7 mouse cellular contexts compared by ENCODE assay signal in the genomic region with DNA sequence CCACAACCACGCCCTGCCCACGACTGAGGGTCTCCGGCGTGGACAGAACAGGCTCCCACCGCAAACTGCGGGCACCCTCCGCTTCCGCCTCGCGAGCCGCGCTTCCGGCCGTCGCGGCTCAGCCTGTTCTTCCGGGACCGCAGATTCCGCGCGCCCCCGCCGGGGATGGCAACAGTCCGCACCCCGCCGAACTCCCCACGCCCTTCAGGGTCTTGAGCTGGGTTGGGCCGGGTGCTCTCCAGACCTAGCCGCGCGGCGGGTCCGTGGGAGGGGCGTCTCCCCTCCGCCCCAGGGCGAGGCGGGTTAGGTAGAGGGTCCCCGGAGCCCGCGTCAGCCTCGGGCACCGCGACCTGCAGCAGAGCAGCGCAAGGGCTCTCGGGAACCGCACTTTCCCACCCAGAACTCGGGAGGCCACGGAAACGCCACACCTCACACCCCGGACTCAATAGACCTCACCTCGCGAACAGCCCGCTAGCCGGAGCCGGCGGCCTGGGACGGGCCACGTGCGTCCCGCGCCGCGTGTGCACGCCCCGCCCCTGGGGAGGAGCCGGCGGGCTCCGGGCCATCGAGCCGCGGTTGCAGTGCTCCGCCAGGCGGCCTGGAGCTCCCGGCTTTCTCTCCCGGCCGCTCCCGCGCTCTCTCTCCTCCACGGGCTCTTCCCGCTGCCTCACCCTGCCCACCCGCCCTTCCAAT. TPM values are rescaled to one million over a fixed set of nuclear protein-coding genes. Genes with fewer than 3 reads are reported as not detected.
A peak's percentile ranks its signal among the peaks of the same experiment; 100 is the strongest.
DNase-seq lines count a peak whose midpoint lies in the region; ATAC-seq lines count a peak whose summit lies in the region.

A gene (plus strand): TSS at position 377 of the 693 bp plus-strand sequence.
A gene (minus strand): TSS at position 514 of the 693 bp plus-strand sequence.

- H3K4me2 ChIP-seq in intestine, embryonic 14.5 days (ENCODE audit: low read length): peak within 1 kb of the TSS; percentile 96
- H3K4me2 ChIP-seq in midbrain, embryonic 11.5 days: peak within 1 kb of the TSS; percentile 91

- peak; percentile 96 for ATAC-seq in intestine, embryonic 14.5 days (replicated peaks; ENCODE audit: low FRiP score, low TSS enrichment, low read depth)
- ATAC-seq in midbrain, embryonic 11.5 days (ENCODE audit: low FRiP score): peak; percentile 96

- H3K9ac ChIP-seq in intestine, embryonic 14.5 days (ENCODE audit: low read length): peak within 1 kb of the TSS; percentile 86
- peak within 1 kb of the TSS; percentile 73 for H3K9ac ChIP-seq in midbrain, embryonic 11.5 days (ENCODE audit: low read length)

- DNase-seq in adrenal gland, adult 18-20 months (ENCODE audit: low spot score in 2 of 2): peak; percentile 80 to 86
- peak; percentile 88 for DNase-seq in embryo, embryonic 10 days (ENCODE audit: low spot score)
- peak; percentile 87 for DNase-seq in gastrocnemius, postnatal 14 days
- peak; percentile 85 for DNase-seq in intestine, embryonic 14.5 days (ENCODE audit: low spot score)
- peak; percentile 81 for DNase-seq in left cerebral cortex, postnatal 4 days
- peak; percentile 98 for DNase-seq in midbrain, embryonic 11.5 days (ENCODE audit: low spot score, missing footprints)
- DNase-seq in skeletal muscle tissue, adult 2 months (ENCODE audit: low read depth, low spot score): peak; percentile 68

- no peaks in the 10 kb centered on the region for H3K9me3 ChIP-seq in intestine, embryonic 14.5 days (ENCODE audit: control insufficient read depth, low read length)
- no peaks in the 10 kb centered on the region for H3K9me3 ChIP-seq in midbrain, embryonic 11.5 days (ENCODE audit: control insufficient read depth, low read length)

- under 1% methylated on average over 80 of the region's 81 CpGs for WGBS in intestine, embryonic 14.5 days
- WGBS in midbrain, embryonic 11.5 days: under 1% methylated on average over 80 of the region's 81 CpGs

- H3K27ac ChIP-seq in intestine, embryonic 14.5 days (ENCODE audit: low read depth): peak within 1 kb of the TSS; percentile 91
- peak within 1 kb of the TSS; percentile 60 for H3K27ac ChIP-seq in midbrain, embryonic 11.5 days (ENCODE audit: low read depth, low read length)

- no peaks in the 10 kb centered on the region for H3K27me3 ChIP-seq in intestine, embryonic 14.5 days (replicated peaks; ENCODE audit: control insufficient read depth, insufficient read depth, low read length)
- no peaks in the 10 kb centered on the region for H3K27me3 ChIP-seq in midbrain, embryonic 11.5 days (ENCODE audit: control insufficient read depth, insufficient read depth, low read length)

- H3K36me3 ChIP-seq in intestine, embryonic 14.5 days (ENCODE audit: control insufficient read depth, insufficient read depth, low read length): peaks cover 14% of the 10 kb centered on the region
- peaks cover 2% of the 10 kb centered on the region; the same call in 1 of the 2 replicates for H3K36me3 ChIP-seq in midbrain, embryonic 11.5 days (ENCODE audit: control insufficient read depth, insufficient read depth, low read length)

- H3K4me1 ChIP-seq in intestine, embryonic 14.5 days (replicated peaks; ENCODE audit: control insufficient read depth, insufficient read depth, low read length): peaks cover 7% of the 10 kb centered on the region; the same call in 1 of the 2 replicates
- peaks cover 13% of the 10 kb centered on the region for H3K4me1 ChIP-seq in midbrain, embryonic 11.5 days (ENCODE audit: control insufficient read depth, insufficient read depth, low read length)

- H3K4me3 ChIP-seq in intestine, embryonic 14.5 days (ENCODE audit: low read depth, low read length): peak within 1 kb of the TSS; percentile 63
- H3K4me3 ChIP-seq in midbrain, embryonic 11.5 days (ENCODE audit: low read depth, low read length): peak within 1 kb of the TSS; percentile 86

- intact Hi-C loops in gastrocnemius, postnatal 14 days (cut with DNase I; ENCODE audit: low total_unique reads): no loop called here
- intact Hi-C loops in left cerebral cortex, postnatal 4 days (cut with DNase I): no loop called here

RNA-seq across cellular contexts. Expression of the first gene that starts in this region (rescaled TPM):
- 10 to 100 TPM in 1 of 2 experiments, 1 to 10 TPM in 1; 9.4 to 11.6 TPM for total RNA-seq in adrenal gland, adult 18-20 months (2021)
- 1 to 10 TPM; 2.1 to 2.9 TPM for total RNA-seq in gastrocnemius, postnatal 14 days (2021)
- 10.0 and 10.6 TPM in 2 replicates for polyA plus RNA-seq in intestine, embryonic 14.5 days (2014; fragmentation: Nextera tagmentation; extraction: Ambion mirVana)
- total RNA-seq in left cerebral cortex, postnatal 4 days (2021): 10 to 100 TPM; 20.0 to 21.1 TPM
- 7.5 and 7.7 TPM in 2 replicates for polyA plus RNA-seq in midbrain, embryonic 11.5 days (2014; fragmentation: Nextera tagmentation; extraction: Ambion mirVana)

RNA-seq across cellular contexts. Expression of the second gene that starts in this region (rescaled TPM):
- total RNA-seq in adrenal gland, adult 18-20 months (2021): 1 to 10 TPM; 7.7 to 7.9 TPM
- 1 to 10 TPM; 6.6 to 6.8 TPM for total RNA-seq in gastrocnemius, postnatal 14 days (2021)
- 3.6 and 4.0 TPM in 2 replicates for polyA plus RNA-seq in intestine, embryonic 14.5 days (2014; fragmentation: Nextera tagmentation; extraction: Ambion mirVana)
- total RNA-seq in left cerebral cortex, postnatal 4 days (2021): 10 to 100 TPM; 11.2 to 12.0 TPM
- 3.1 and 3.9 TPM in 2 replicates for polyA plus RNA-seq in midbrain, embryonic 11.5 days (2014; fragmentation: Nextera tagmentation; extraction: Ambion mirVana)

Comparison
In these comparisons a context has a peak if more than half of its experiments do, and no peak if none do; other contexts are left out.
1. Peak in every context shown above with its lines: DNase-seq, ATAC-seq, H3K4me3 ChIP-seq and H3K27ac ChIP-seq.